Mouse (Mus musculus) liver, adult 2 months (tissue): ENCODE measurements at regions not wholly inside any gene's neighbourhood (a gene's known extent, or its start where the extent isn't known, plus 50 kb on each side); places are given as distances from the start of the nearest gene placed in this dataset.

Source experiments
- DNase-seq: peaks from one replicate; pipeline ENCODE4 v3.0.0-alpha.2; 2011; ENCODE audit warnings: low read depth, low spot score; ENCODE audit errors: extremely low read depth
- H3K27ac ChIP-seq: fragments of 200-500 bp; replicated peaks from 2 replicates; pipeline ENCODE4 v1.5.1; 2012; ENCODE audit warnings: low read depth, mild to moderate bottlenecking, control low read depth, inconsistent platforms, low read length; ENCODE audit not compliant: insufficient read depth
- H3K27me3 ChIP-seq: fragments of 200-500 bp; 2 replicates; pipeline ENCODE4 v1.6.1; 2012; ENCODE audit warnings: mild to moderate bottlenecking, moderate library complexity, low read length, inconsistent platforms; ENCODE audit not compliant: control insufficient read depth, insufficient read depth
- H3K36me3 ChIP-seq: fragments of 200-500 bp; 2 replicates; pipeline ENCODE4 v1.6.1; 2012; ENCODE audit warnings: low read length, inconsistent platforms; ENCODE audit not compliant: control insufficient read depth, insufficient read depth
- H3K4me1 ChIP-seq: fragments of 200-500 bp; 2 replicates; pipeline ENCODE4 v1.6.1; 2011; ENCODE audit warnings: low read length; ENCODE audit not compliant: control insufficient read depth, insufficient read depth
- H3K4me3 ChIP-seq: fragments of 200-500 bp; 2 replicates; pipeline ENCODE4 v1.5.1; 2011; ENCODE audit warnings: low read depth, mild to moderate bottlenecking, control low read depth, low read length, moderate library complexity; ENCODE audit not compliant: insufficient read depth
- H3K79me2 ChIP-seq: fragments of 200-500 bp; 2 replicates; pipeline ENCODE4 v1.6.1; 2012; ENCODE audit warnings: inconsistent platforms, mild to moderate bottlenecking, low read length, moderate library complexity; ENCODE audit not compliant: control insufficient read depth, insufficient read depth
- H3K9ac ChIP-seq: fragments of 200-500 bp; 2 replicates; pipeline ENCODE4 v1.6.1; 2012; ENCODE audit warnings: low read depth, mild to moderate bottlenecking, control low read depth, inconsistent platforms, low read length
- CTCF ChIP-seq: fragments of 200-500 bp; IDR thresholded peaks from 2 replicates; pipeline ENCODE4 v1.5.1; 2011; ENCODE audit warnings: low read depth, low read length, control low read depth
- POLR2A ChIP-seq: fragments of 200-500 bp; IDR thresholded peaks from 2 replicates; pipeline ENCODE4 v1.6.1; 2011; ENCODE audit warnings: low read length, control low read depth; ENCODE audit not compliant: insufficient read depth; ENCODE audit errors: extremely low read depth
- WGBS: fragments of 180-500 bp; shearing (Covaris S2); methylation state at CpG from one replicate; pipeline ENCODE4 v1.1.7; 2018; 5-methylcytosine and 5-hydroxymethylcytosine counted together

- Histone ChIP-seq H3K36me3 (no peaks in the 10 kb centered on the region), H3K4me1 (no peaks in the 10 kb centered on the region)
Measured at GRCm38 (mm10) chr7:39794751-39795150, 277.2 kb downstream of the Zfp619 start.

GRCm38 (mm10) chr7:39804276-39804675 is 286.7 kb downstream of the Zfp619 start:
- no peak overlapping the region for H3K9ac ChIP-seq
- no peaks in the 10 kb centered on the region for H3K79me2 ChIP-seq
- WGBS = 72% methylated on average over 3 of the region's 3 CpGs
- no peaks in the 10 kb centered on the region for H3K27me3 ChIP-seq
- no peak overlapping the region for H3K4me3 ChIP-seq
- no peak overlapping the region for H3K27ac ChIP-seq
- TF ChIP-seq CTCF (no peak), POLR2A (no peak)
- DNase-seq = no peak
- peaks cover 5% of the 10 kb centered on the region; the same call in 1 of the 2 replicates for H3K4me1 ChIP-seq
- no peaks in the 10 kb centered on the region for H3K36me3 ChIP-seq

More at GRCm38 (mm10) chr7:39794751-39795150, 277.2 kb downstream of the Zfp619 start:
- no peak overlapping the region for H3K9ac ChIP-seq
- WGBS = 90% methylated on average over 3 of the region's 3 CpGs
- no peaks in the 10 kb centered on the region for H3K79me2 ChIP-seq
- no peak overlapping the region for H3K4me3 ChIP-seq
- no peaks in the 10 kb centered on the region for H3K27me3 ChIP-seq
- DNase-seq = no peak
- TF ChIP-seq POLR2A (no peak), CTCF (no peak)
- H3K27ac ChIP-seq = no peak overlapping the region

GRCm38 (mm10) chr7:39818036-39818435 is 300.5 kb downstream of the Zfp619 start:
- TF ChIP-seq POLR2A (no peak), CTCF (no peak)
- H3K79me2 ChIP-seq = no peaks in the 10 kb centered on the region
- no peak overlapping the region for H3K27ac ChIP-seq
- no peak overlapping the region for H3K9ac ChIP-seq
- DNase-seq = peak; percentile 56
- no peaks in the 10 kb centered on the region for H3K36me3 ChIP-seq
- H3K4me1 ChIP-seq = 0 out of 2 replicates have a peak, but pooled peaks cover 1% of the 10 kb centered on the region
- 62% methylated on average over 3 of the region's 3 CpGs for WGBS
- H3K4me3 ChIP-seq = no peak overlapping the region
- H3K27me3 ChIP-seq = no peaks in the 10 kb centered on the region

GRCm38 (mm10) chr7:39822550-39823178 is 305.1 kb downstream of the Zfp619 start:
- no peak for TF ChIP-seq POLR2A
- Histone ChIP-seq H3K9ac (no peak overlapping the region), H3K79me2 (no peaks in the 10 kb centered on the region), H3K36me3 (no peaks in the 10 kb centered on the region), H3K27ac (no peak overlapping the region), H3K4me3 (no peak overlapping the region), H3K4me1 (0 out of 2 replicates have a peak, but pooled peaks cover 1% of the 10 kb centered on the region), H3K27me3 (no peaks in the 10 kb centered on the region)
- 47% methylated on average over 4 of the region's 4 CpGs for WGBS
- peak; percentile 30 for DNase-seq

- Histone ChIP-seq H3K4me3 (no peak overlapping the region), H3K9ac (no peak overlapping the region), H3K79me2 (no peaks in the 10 kb centered on the region), H3K27me3 (no peaks in the 10 kb centered on the region), H3K36me3 (no peaks in the 10 kb centered on the region), H3K27ac (no peak overlapping the region), H3K4me1 (peaks cover 11% of the 10 kb centered on the region)
- WGBS = 66% methylated on average over 6 of the region's 6 CpGs
- TF ChIP-seq CTCF = no peak
- no peak for TF ChIP-seq POLR2A
- no peak for DNase-seq
Measured at GRCm38 (mm10) chr7:39828378-39828777, 310.8 kb downstream of the Zfp619 start.

GRCm38 (mm10) chr7:39830831-39831230 is 313.3 kb downstream of the Zfp619 start:
- no peak overlapping the region for H3K9ac ChIP-seq
- H3K36me3 ChIP-seq = no peaks in the 10 kb centered on the region
- peak; percentile 97 for DNase-seq
- no peaks in the 10 kb centered on the region for H3K27me3 ChIP-seq
- H3K4me1 ChIP-seq = peaks cover 11% of the 10 kb centered on the region
- TF ChIP-seq POLR2A (no peak), CTCF (no peak)
- H3K27ac ChIP-seq = peak overlapping the region; percentile 98
- H3K4me3 ChIP-seq = no peak overlapping the region
- H3K79me2 ChIP-seq = no peaks in the 10 kb centered on the region
- 26% methylated on average over 2 of the region's 2 CpGs for WGBS
